Mouse (Mus musculus) thymus, postnatal 0 days (tissue): ENCODE results near the gene Asf1b. TPM values are rescaled to one million over a fixed set of nuclear protein-coding genes. Genes with fewer than 3 reads are reported as not detected.

ENCODE experiments used
- DNase-seq: peaks from one replicate; pipeline ENCODE4 v3.0.0-alpha.2; 2015; ENCODE audit warnings: low spot score
- microRNA counts: library from miRNA; unstranded; fragments of <30 nt; microRNA quantifications from one replicate; lab custom pipeline; 2015
- microRNA-seq: library from miRNA; unstranded; fragments of <30 nt; microRNA quantifications from one replicate; pipeline ENCODE4, GENCODE M21; 2016; ENCODE audit warnings: borderline number of aligned reads
- polyA plus RNA-seq: library from polyadenylated mRNA; unstranded; fragments of >200 nt; fragmentation: Nextera tagmentation; extraction: Ambion mirVana; gene quantifications from 2 replicates; pipeline ENCODE4 v1.2.1, GENCODE M21; 2015

Asf1b gene
- polyA plus RNA-seq, 1 experiment from 2014 or later = 117 TPM

- DNase-seq = no peak
These were observed 60.5 kb downstream of the Asf1b start for GRCm38 (mm10) chr8:84015833-84016232.

GRCm38 (mm10) chr8:84019738-84020137 is 64.4 kb downstream of the Asf1b start:
- no peak for DNase-seq

MicroRNAs encoded within 50 kb of the gene (microRNA counts, 519-probe panel; counts per million panel counts)
- 473 counts per million, percentile 71 among the panel's probes with 10 or more counts for microRNA mmu-miR-1199 (lab: Ali Mortazavi, UCI)

Small RNA genes within 50 kb of the gene (microRNA-seq; reads per million reads assigned to microRNA genes)
- not detected for gene Gm44330
- not detected for gene Gm44450
- gene Mir1199 = 1.2 reads per million
- 5.8 reads per million, percentile 9 among the genes with 10 or more reads in this experiment for gene Mir8111

Other genes starting within 250 kb of the Asf1b start
- gene Ddx39, start 240.3 kb upstream of the Asf1b start, polyA plus RNA-seq = 325 and 328 TPM in 2 replicates
- gene Adgre5, start 214.2 kb upstream of the Asf1b start, polyA plus RNA-seq = 71.6 and 74.7 TPM in 2 replicates
- gene Adgrl1, start 55.4 kb upstream of the Asf1b start, polyA plus RNA-seq = 7.8 and 14.3 TPM in 2 replicates
- gene Gm10644, start 302 bp upstream of the Asf1b start, polyA plus RNA-seq = 0.10 and 0.18 TPM in 2 replicates
- gene Prkaca, start 17.5 kb downstream of the Asf1b start, polyA plus RNA-seq = 64.2 and 65.8 TPM in 2 replicates
- 10.7 and 11.5 TPM in 2 replicates for gene Samd1, start 42.2 kb downstream of the Asf1b start, polyA plus RNA-seq
- 0.86 and 1.1 TPM in 2 replicates for gene 1700067K01Rik, start 46.0 kb downstream of the Asf1b start, polyA plus RNA-seq
- 0.23 and 0.60 TPM in 2 replicates for gene 2210011C24Rik, start 56.7 kb downstream of the Asf1b start, polyA plus RNA-seq
- gene Palm3, start 66.0 kb downstream of the Asf1b start, polyA plus RNA-seq = 5.1 and 5.8 TPM in 2 replicates
- gene Il27ra, start 87.1 kb downstream of the Asf1b start, polyA plus RNA-seq = 20.3 and 20.5 TPM in 2 replicates
- 5.3 and 5.7 TPM in 2 replicates for gene Rln3, start 89.5 kb downstream of the Asf1b start, polyA plus RNA-seq
- gene Gm10643, start 109.6 kb downstream of the Asf1b start, polyA plus RNA-seq = 0.90 TPM in 2 replicates
- gene Rfx1, start 111.3 kb downstream of the Asf1b start, polyA plus RNA-seq = 5.4 and 6.1 TPM in 2 replicates
- gene Dcaf15, start 149.3 kb downstream of the Asf1b start, polyA plus RNA-seq = 14.7 and 18.1 TPM in 2 replicates
- gene Podnl1, start 170.5 kb downstream of the Asf1b start, polyA plus RNA-seq = 2.1 and 2.3 TPM in 2 replicates
- gene Cc2d1a, start 192.4 kb downstream of the Asf1b start, polyA plus RNA-seq = 18.9 and 20.1 TPM in 2 replicates
- gene 4930432K21Rik, start 192.5 kb downstream of the Asf1b start, polyA plus RNA-seq = 1.3 and 1.4 TPM in 2 replicates
- gene Nanos3, start 229.7 kb downstream of the Asf1b start, polyA plus RNA-seq = 5.3 and 6.2 TPM in 2 replicates